Comparison of ENCODE assay signal across 8 mouse cellular contexts in genomic region chr3:84314651-84315191, GRCm38 (mm10). TPM values are rescaled to one million over a fixed set of nuclear protein-coding genes. Genes with fewer than 3 reads are reported as not detected.
DNase-seq lines count a peak whose midpoint lies in the region; TF ChIP-seq lines count a peak whose summit lies in the region.

No protein-coding gene starts in this region.

- DNase-seq in thymus, postnatal 0 days (ENCODE audit: low spot score) = peak; percentile 72
- no peak for DNase-seq in thymus, adult 18-20 months
- peak; percentile 79 to 89 for DNase-seq in cerebellum, postnatal 10 days
- peak; percentile 43 for DNase-seq in gastrocnemius, adult 2 months
- peak; percentile 84 for DNase-seq in hindlimb bud, embryonic 11.5 days (ENCODE audit: extremely low spot score, low read depth, low spot score)
- DNase-seq in left cerebral cortex, postnatal 10 days (ENCODE audit: extremely low spot score in 1 of 2, low spot score in 2 of 2) = peak; percentile 46 to 77

- H3K27ac ChIP-seq in gastrocnemius, adult 2 months = peak overlapping the region; percentile 48; the same call in 1 of the 2 replicates
- H3K27ac ChIP-seq in small intestine, adult 2 months (ENCODE audit: insufficient read depth, low read depth, low read length) = no peak overlapping the region

- peak overlapping the region; percentile 59 for H3K4me3 ChIP-seq in gastrocnemius, adult 2 months
- peak overlapping the region; percentile 81 for H3K4me3 ChIP-seq in megakaryocyte, embryonic 14.5 days (replicated peaks)
- H3K4me3 ChIP-seq in small intestine, adult 2 months (ENCODE audit: low read depth, low read length) = 0 out of 2 replicates have a peak overlapping the region, but pooled peaks have one; percentile 2

- H3K9me3 ChIP-seq in megakaryocyte, embryonic 14.5 days = 0 out of 2 replicates have a peak, but pooled peaks cover 3% of the 10 kb centered on the region

- no peak for TF ChIP-seq POLR2A in small intestine, adult 2 months (IDR thresholded peaks at IDR 0.05; ENCODE audit: low read depth, low read length)

- peaks cover 26% of the 10 kb centered on the region for H3K27me3 ChIP-seq in megakaryocyte, embryonic 14.5 days (replicated peaks)
- H3K27me3 ChIP-seq in small intestine, adult 2 months (ENCODE audit: control insufficient read depth, insufficient read depth, low read length) = no peaks in the 10 kb centered on the region

- WGBS in small intestine, adult 2 months = 28% methylated on average over 8 of the region's 8 CpGs

- H3K36me3 ChIP-seq in megakaryocyte, embryonic 14.5 days (replicated peaks; ENCODE audit: low read length) = no peaks in the 10 kb centered on the region
- no peaks in the 10 kb centered on the region for H3K36me3 ChIP-seq in small intestine, adult 2 months (ENCODE audit: control insufficient read depth, insufficient read depth, low read length)

- peaks cover 37% of the 10 kb centered on the region for H3K4me1 ChIP-seq in megakaryocyte, embryonic 14.5 days
- H3K4me1 ChIP-seq in small intestine, adult 2 months (ENCODE audit: control insufficient read depth, insufficient read depth, insufficient read length, low read length) = peaks cover 7% of the 10 kb centered on the region

- intact Hi-C loops in gastrocnemius, adult 2 months (cut with DNase I) = loop anchor here (5.0 kb wide), 1 partner anchor 57 kb away; no protein-coding TSS in a partner anchor
- intact Hi-C loops in left cerebral cortex, postnatal 10 days (cut with DNase I) = loop anchor here (10.0 kb wide), 1 partner anchor 230 kb away; no protein-coding TSS in a partner anchor

- TF ChIP-seq CTCF in gastrocnemius, adult 2 months (IDR thresholded peaks at IDR 0.05) = peak; percentile 83
- no peak for TF ChIP-seq CTCF in small intestine, adult 2 months (IDR thresholded peaks at IDR 0.05; ENCODE audit: extremely low read depth, insufficient read length, insufficient replicate concordance, low read depth, low read length)

RNA-seq across cellular contexts. Expression of gene Trim2, which starts 8.0 kb away (rescaled TPM):
- 1.3 and 1.9 TPM in 2 replicates for polyA plus RNA-seq in thymus, postnatal 0 days (2015; fragmentation: Nextera tagmentation; extraction: Ambion mirVana)
- total RNA-seq in gastrocnemius, adult 2 months (2021) = 1 to 10 TPM; 1.2 to 2.0 TPM
- total RNA-seq in left cerebral cortex, postnatal 10 days (2021) = 100 to 1,000 TPM; 186 to 212 TPM
- not detected in 2 replicates for polyA plus RNA-seq in megakaryocyte, embryonic 14.5 days (2012; ENCODE audit: insufficient read depth, low replicate concordance)
- 26.1 and 52.4 TPM in 2 replicates for polyA plus RNA-seq in small intestine, adult 2 months (2012; rRNA removed)

Comparison
In these comparisons a context has a peak if more than half of its experiments do, and no peak if none do; other contexts are left out.
1. DNase-seq: peak in thymus, postnatal 0 days (single experiment), cerebellum, postnatal 10 days (2 of 2), gastrocnemius, adult 2 months (single experiment), hindlimb bud, embryonic 11.5 days (single experiment) and left cerebral cortex, postnatal 10 days (2 of 2); none in thymus, adult 18-20 months (0 of 2).
2. H3K4me3 ChIP-seq: peak in every context shown above with its lines; median percentile 81 in megakaryocyte, embryonic 14.5 days; 59 in gastrocnemius, adult 2 months; 2 in small intestine, adult 2 months.